Comparison of ENCODE assay signal across 8 mouse cellular contexts in the genomic region with DNA sequence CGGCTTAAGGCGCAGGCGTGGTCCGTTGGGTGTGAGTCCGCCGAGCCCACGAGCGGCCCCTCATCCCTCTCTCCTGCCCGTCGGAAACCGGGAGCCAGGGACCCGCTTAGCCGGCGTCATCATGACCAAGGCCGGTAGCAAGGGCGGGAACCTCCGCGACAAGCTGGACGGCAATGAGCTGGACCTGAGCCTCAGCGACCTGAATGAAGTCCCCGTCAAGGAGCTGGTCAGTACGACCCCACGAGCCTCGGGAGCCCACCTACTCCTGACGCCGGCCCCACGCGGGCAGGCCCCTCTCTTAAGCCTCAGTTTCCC. TPM values are rescaled to one million over a fixed set of nuclear protein-coding genes. Genes with fewer than 3 reads are reported as not detected.
DNase-seq lines count a peak whose midpoint lies in the region; ATAC-seq lines count a peak whose summit lies in the region.

No protein-coding gene starts in this region.

- no peaks in the 10 kb centered on the region for H3K27me3 ChIP-seq in erythroblast, embryonic 14.5 days (ENCODE audit: control insufficient read depth)
- no peaks in the 10 kb centered on the region for H3K27me3 ChIP-seq in forebrain, embryonic 14.5 days (replicated peaks; ENCODE audit: control insufficient read depth, insufficient read depth, low read length)
- no peaks in the 10 kb centered on the region for H3K27me3 ChIP-seq in liver, embryonic 15.5 days

- H3K36me3 ChIP-seq in erythroblast, embryonic 14.5 days (ENCODE audit: control insufficient read depth): peaks cover 39% of the 10 kb centered on the region
- peaks cover 30% of the 10 kb centered on the region for H3K36me3 ChIP-seq in forebrain, embryonic 14.5 days (ENCODE audit: control insufficient read depth, insufficient read depth, low read length)
- peaks cover 35% of the 10 kb centered on the region for H3K36me3 ChIP-seq in liver, embryonic 15.5 days (replicated peaks)

- peak overlapping the region; percentile 88 for H3K9ac ChIP-seq in forebrain, embryonic 14.5 days (ENCODE audit: low read length)
- H3K9ac ChIP-seq in liver, embryonic 15.5 days: peak overlapping the region; percentile 84

- H3K4me2 ChIP-seq in forebrain, embryonic 14.5 days (ENCODE audit: low read length): peak overlapping the region; percentile 86
- H3K4me2 ChIP-seq in liver, embryonic 15.5 days: peak overlapping the region; percentile 93

- peak overlapping the region; percentile 55 for H3K27ac ChIP-seq in forebrain, embryonic 14.5 days (ENCODE audit: low read depth, low read length)
- H3K27ac ChIP-seq in liver, embryonic 15.5 days (replicated peaks): peak overlapping the region; percentile 76

- peak overlapping the region; percentile 73 for H3K4me3 ChIP-seq in erythroblast, embryonic 14.5 days (replicated peaks)
- H3K4me3 ChIP-seq in forebrain, embryonic 14.5 days (ENCODE audit: low read depth, low read length): peak overlapping the region; percentile 98
- H3K4me3 ChIP-seq in liver, embryonic 15.5 days (replicated peaks): peak overlapping the region; percentile 96

- ATAC-seq in erythroblast, adult 5-6 weeks (replicated peaks; ENCODE audit: low FRiP score, poor library complexity, severe bottlenecking): no peak; the same call in 1 of the 2 replicates
- ATAC-seq in forebrain, embryonic 14.5 days: peak; percentile 43; the same call in 1 of the 2 replicates
- ATAC-seq in liver, embryonic 15.5 days (ENCODE audit: insufficient read depth): peak; percentile 71

- under 1% methylated on average over 28 of the region's 28 CpGs for WGBS in forebrain, embryonic 14.5 days
- WGBS in liver, embryonic 15.5 days (ENCODE audit: insufficient replicate concordance): 0% methylated on average over 28 of the region's 28 CpGs

- H3K9me3 ChIP-seq in erythroblast, embryonic 14.5 days (ENCODE audit: control insufficient read depth, low read length): no peaks in the 10 kb centered on the region
- no peaks in the 10 kb centered on the region for H3K9me3 ChIP-seq in forebrain, embryonic 14.5 days (replicated peaks; ENCODE audit: control insufficient read depth, low read length)
- no peaks in the 10 kb centered on the region for H3K9me3 ChIP-seq in liver, embryonic 15.5 days (replicated peaks)

- H3K4me1 ChIP-seq in erythroblast, embryonic 14.5 days (ENCODE audit: control insufficient read depth): peaks cover 24% of the 10 kb centered on the region
- peaks cover 5% of the 10 kb centered on the region for H3K4me1 ChIP-seq in forebrain, embryonic 14.5 days (ENCODE audit: control insufficient read depth, insufficient read depth, low read length)
- peaks cover 25% of the 10 kb centered on the region for H3K4me1 ChIP-seq in liver, embryonic 15.5 days (replicated peaks)

- DNase-seq in 3134 (ENCODE audit: extremely low read depth, insufficient read length, low spot score): peak; percentile 84
- DNase-seq in forebrain, embryonic 14.5 days (ENCODE audit: low spot score): no peak
- DNase-seq in frontal cortex, adult 2 months (ENCODE audit: extremely low spot score in 1 of 2, low spot score in 1 of 2): no peak
- DNase-seq in layer of hippocampus, postnatal 14 days (ENCODE audit: low spot score in 2 of 2): no peak
- no peak for DNase-seq in frontal cortex, postnatal 14 days (ENCODE audit: low spot score in 2 of 2)

RNA-seq across cellular contexts. Expression of a gene that starts 0.3 kb away (rescaled TPM):
- 4.9 and 6.1 TPM in 2 replicates for polyA plus RNA-seq in erythroblast, embryonic 14.5 days (2012)
- total RNA-seq in erythroblast, adult 5-6 weeks (2015; ENCODE audit: low replicate concordance): 15.7 and 21.1 TPM in 2 replicates
- total RNA-seq in erythroblast, adult 5-6 weeks (2017; ENCODE audit: low replicate concordance): 20.0 and 27.6 TPM in 2 replicates
- polyA plus RNA-seq in forebrain, embryonic 14.5 days (2014; fragmentation: Nextera tagmentation; extraction: Ambion mirVana): 120 and 137 TPM in 2 replicates
- polyA plus RNA-seq in liver, embryonic 15.5 days (2015; fragmentation: Nextera tagmentation; extraction: Ambion mirVana): 91.3 and 93.2 TPM in 2 replicates
- polyA plus RNA-seq in frontal cortex, adult 2 months (2012; rRNA removed): 67.1 and 76.3 TPM in 2 replicates
- total RNA-seq in layer of hippocampus, postnatal 14 days (2021): 10 to 100 TPM; 74.0 to 75.1 TPM

RNA-seq across cellular contexts. Expression of a gene that starts 23.7 kb away (rescaled TPM):
- polyA plus RNA-seq in erythroblast, embryonic 14.5 days (2012): 10.9 and 14.7 TPM in 2 replicates
- total RNA-seq in erythroblast, adult 5-6 weeks (2015; ENCODE audit: low replicate concordance): 7.1 and 49.2 TPM in 2 replicates
- 10.5 and 17.8 TPM in 2 replicates for total RNA-seq in erythroblast, adult 5-6 weeks (2017; ENCODE audit: low replicate concordance)
- 100 and 111 TPM in 2 replicates for polyA plus RNA-seq in forebrain, embryonic 14.5 days (2014; fragmentation: Nextera tagmentation; extraction: Ambion mirVana)
- polyA plus RNA-seq in liver, embryonic 15.5 days (2015; fragmentation: Nextera tagmentation; extraction: Ambion mirVana): 54.7 and 59.9 TPM in 2 replicates
- polyA plus RNA-seq in frontal cortex, adult 2 months (2012; rRNA removed): 112 and 136 TPM in 2 replicates
- total RNA-seq in layer of hippocampus, postnatal 14 days (2021): 10 to 100 TPM; 64.5 to 69.6 TPM

RNA-seq across cellular contexts. Expression of a gene that starts 23.9 kb away (rescaled TPM):
- polyA plus RNA-seq in erythroblast, embryonic 14.5 days (2012): 0.99 and 1.4 TPM in 2 replicates
- 3.1 and 4.8 TPM in 2 replicates for total RNA-seq in erythroblast, adult 5-6 weeks (2015; ENCODE audit: low replicate concordance)
- total RNA-seq in erythroblast, adult 5-6 weeks (2017; ENCODE audit: low replicate concordance): 10.1 and 13.2 TPM in 2 replicates
- 11.3 and 13.6 TPM in 2 replicates for polyA plus RNA-seq in forebrain, embryonic 14.5 days (2014; fragmentation: Nextera tagmentation; extraction: Ambion mirVana)
- 11.0 and 13.6 TPM in 2 replicates for polyA plus RNA-seq in liver, embryonic 15.5 days (2015; fragmentation: Nextera tagmentation; extraction: Ambion mirVana)
- polyA plus RNA-seq in frontal cortex, adult 2 months (2012; rRNA removed): 0.30 and 0.42 TPM in 2 replicates
- under 1 TPM; 0.60 to 0.78 TPM for total RNA-seq in layer of hippocampus, postnatal 14 days (2021)

RNA-seq across cellular contexts. Expression of a gene that starts 28.2 kb away (rescaled TPM):
- 0.06 and 0.09 TPM in 2 replicates for polyA plus RNA-seq in erythroblast, embryonic 14.5 days (2012)
- 6.3 and 10.8 TPM in 2 replicates for total RNA-seq in erythroblast, adult 5-6 weeks (2015; ENCODE audit: low replicate concordance)
- 0.26 and 2.5 TPM in 2 replicates for total RNA-seq in erythroblast, adult 5-6 weeks (2017; ENCODE audit: low replicate concordance)
- 2.1 and 2.3 TPM in 2 replicates for polyA plus RNA-seq in forebrain, embryonic 14.5 days (2014; fragmentation: Nextera tagmentation; extraction: Ambion mirVana)
- polyA plus RNA-seq in liver, embryonic 15.5 days (2015; fragmentation: Nextera tagmentation; extraction: Ambion mirVana): 1.3 and 1.4 TPM in 2 replicates
- 16.1 and 17.0 TPM in 2 replicates for polyA plus RNA-seq in frontal cortex, adult 2 months (2012; rRNA removed)
- 10 to 100 TPM; 20.9 to 23.0 TPM for total RNA-seq in layer of hippocampus, postnatal 14 days (2021)

RNA-seq across cellular contexts. Expression of a gene that starts 47.5 kb away (rescaled TPM):
- polyA plus RNA-seq in erythroblast, embryonic 14.5 days (2012): 0.33 and 0.37 TPM in 2 replicates
- not detected in 2 replicates for total RNA-seq in erythroblast, adult 5-6 weeks (2015; ENCODE audit: low replicate concordance)
- total RNA-seq in erythroblast, adult 5-6 weeks (2017; ENCODE audit: low replicate concordance): 0.26 and 0.56 TPM in 2 replicates
- polyA plus RNA-seq in forebrain, embryonic 14.5 days (2014; fragmentation: Nextera tagmentation; extraction: Ambion mirVana): 6.9 and 8.2 TPM in 2 replicates
- 2.8 and 3.7 TPM in 2 replicates for polyA plus RNA-seq in liver, embryonic 15.5 days (2015; fragmentation: Nextera tagmentation; extraction: Ambion mirVana)
- polyA plus RNA-seq in frontal cortex, adult 2 months (2012; rRNA removed): 26.6 and 27.0 TPM in 2 replicates
- 10 to 100 TPM; 27.3 to 36.0 TPM for total RNA-seq in layer of hippocampus, postnatal 14 days (2021)
